Comparison of ENCODE assay signal across 9 mouse cellular contexts in genomic region chr2:165317621-165318263, GRCm38 (mm10). TPM values are rescaled to one million over a fixed set of nuclear protein-coding genes. Genes with fewer than 3 reads are reported as not detected.
DNase-seq lines count a peak whose midpoint lies in the region; ATAC-seq lines count a peak whose summit lies in the region.
"Had no signal": no experiment of that assay in that cellular context is flagged by ENCODE, and none has a peak within 500 bp of the region (broad histone marks: within the 10 kb centered on the region; RNA-seq: fewer than 3 reads in every experiment).

No protein-coding gene starts in this region.

- ATAC-seq in hindbrain, embryonic 15.5 days (ENCODE audit: low FRiP score, low read depth): no peak
- ATAC-seq in midbrain, embryonic 11.5 days (ENCODE audit: low FRiP score): no peak
- ATAC-seq in frontal cortex, adult (ENCODE audit: low TSS enrichment): no peak

- no peak for DNase-seq in heart, embryonic 10.5 days (ENCODE audit: low spot score)
- DNase-seq in heart, postnatal 25 days (ENCODE audit: low spot score): no peak
- DNase-seq in brain, adult 2 months (ENCODE audit: low read depth, low spot score): peak; percentile 36
- peak; percentile 93 for DNase-seq in midbrain, embryonic 11.5 days (ENCODE audit: low spot score, missing footprints)
- DNase-seq in right cerebral cortex, postnatal 25 days: no peak
- DNase-seq in frontal cortex, postnatal 10 days (ENCODE audit: low spot score in 2 of 2): no peak

- H3K9me3 ChIP-seq in heart, embryonic 10.5 days: no peaks in the 10 kb centered on the region
- no peaks in the 10 kb centered on the region for H3K9me3 ChIP-seq in hindbrain, embryonic 15.5 days
- no peaks in the 10 kb centered on the region for H3K9me3 ChIP-seq in midbrain, embryonic 11.5 days (ENCODE audit: control insufficient read depth, low read length)

- intact Hi-C loops in heart, postnatal 25 days (cut with DNase I): no loop called here

- 51% methylated on average over 16 of the region's 16 CpGs for WGBS in heart, embryonic 10.5 days
- 40% methylated on average over 16 of the region's 16 CpGs for WGBS in hindbrain, embryonic 15.5 days
- 45% methylated on average over 16 of the region's 16 CpGs for WGBS in midbrain, embryonic 11.5 days

- peak overlapping the region; percentile 5; the same call in 1 of the 2 replicates for H3K4me3 ChIP-seq in heart, embryonic 10.5 days
- H3K4me3 ChIP-seq in hindbrain, embryonic 15.5 days: no peak overlapping the region
- H3K4me3 ChIP-seq in midbrain, embryonic 11.5 days (ENCODE audit: low read depth, low read length): no peak overlapping the region

- peaks cover 69% of the 10 kb centered on the region for H3K4me1 ChIP-seq in heart, embryonic 10.5 days
- H3K4me1 ChIP-seq in hindbrain, embryonic 15.5 days (replicated peaks): peaks cover 71% of the 10 kb centered on the region
- H3K4me1 ChIP-seq in midbrain, embryonic 11.5 days (ENCODE audit: control insufficient read depth, insufficient read depth, low read length): peaks cover 56% of the 10 kb centered on the region

- peak overlapping the region; percentile 31; the same call in 1 of the 2 replicates for H3K4me2 ChIP-seq in hindbrain, embryonic 15.5 days
- H3K4me2 ChIP-seq in midbrain, embryonic 11.5 days: peak overlapping the region; percentile 30

- H3K9ac ChIP-seq in hindbrain, embryonic 15.5 days: 0 out of 2 replicates have a peak overlapping the region, but pooled peaks have one; percentile 22
- 0 out of 2 replicates have a peak overlapping the region, but pooled peaks have one; percentile 22 for H3K9ac ChIP-seq in midbrain, embryonic 11.5 days (ENCODE audit: low read length)

- H3K27ac ChIP-seq in heart, embryonic 10.5 days: peak overlapping the region; percentile 50; the same call in 1 of the 2 replicates
- peak overlapping the region; percentile 83 for H3K27ac ChIP-seq in hindbrain, embryonic 15.5 days (replicated peaks)
- peak overlapping the region; percentile 92 for H3K27ac ChIP-seq in midbrain, embryonic 11.5 days (ENCODE audit: low read depth, low read length)

- H3K36me3 ChIP-seq in heart, embryonic 10.5 days: peaks cover 38% of the 10 kb centered on the region
- H3K36me3 ChIP-seq in hindbrain, embryonic 15.5 days: peaks cover 20% of the 10 kb centered on the region
- H3K36me3 ChIP-seq in midbrain, embryonic 11.5 days (ENCODE audit: control insufficient read depth, insufficient read depth, low read length): peaks cover 9% of the 10 kb centered on the region

- H3K27me3 ChIP-seq in heart, embryonic 10.5 days (ENCODE audit: insufficient read depth, poor library complexity, severe bottlenecking): no peaks in the 10 kb centered on the region
- no peaks in the 10 kb centered on the region for H3K27me3 ChIP-seq in hindbrain, embryonic 15.5 days
- H3K27me3 ChIP-seq in midbrain, embryonic 11.5 days (ENCODE audit: control insufficient read depth, insufficient read depth, low read length): peaks cover 8% of the 10 kb centered on the region
- H3K27me3 ChIP-seq: CH12.LX had no signal

RNA-seq across cellular contexts. Expression of gene Elmo2, which starts 8.5 kb away (rescaled TPM):
- 56.5 and 61.3 TPM in 2 replicates for polyA plus RNA-seq in heart, embryonic 10.5 days (2016; fragmentation: Nextera tagmentation; extraction: Ambion mirVana)
- 10 to 100 TPM; 18.8 to 20.5 TPM for total RNA-seq in heart, postnatal 25 days (2021)
- 94.3 and 101 TPM in 2 replicates for polyA plus RNA-seq in hindbrain, embryonic 15.5 days (2015; fragmentation: Nextera tagmentation; extraction: Ambion mirVana)
- 79.9 and 83.1 TPM in 2 replicates for polyA plus RNA-seq in midbrain, embryonic 11.5 days (2014; fragmentation: Nextera tagmentation; extraction: Ambion mirVana)

RNA-seq across cellular contexts. Expression of gene Slc35c2, which starts 30.1 kb away (rescaled TPM):
- polyA plus RNA-seq in heart, embryonic 10.5 days (2016; fragmentation: Nextera tagmentation; extraction: Ambion mirVana): 57.3 and 61.9 TPM in 2 replicates
- total RNA-seq in heart, postnatal 25 days (2021): 10 to 100 TPM; 18.3 to 21.4 TPM
- 69.2 and 72.5 TPM in 2 replicates for polyA plus RNA-seq in hindbrain, embryonic 15.5 days (2015; fragmentation: Nextera tagmentation; extraction: Ambion mirVana)
- 49.5 and 49.7 TPM in 2 replicates for polyA plus RNA-seq in midbrain, embryonic 11.5 days (2014; fragmentation: Nextera tagmentation; extraction: Ambion mirVana)

RNA-seq across cellular contexts. Expression of gene Zfp663, which starts 50.8 kb away (rescaled TPM):
- polyA plus RNA-seq in heart, embryonic 10.5 days (2016; fragmentation: Nextera tagmentation; extraction: Ambion mirVana): 0.23 and 0.60 TPM in 2 replicates
- total RNA-seq in heart, postnatal 25 days (2021): not detected
- polyA plus RNA-seq in hindbrain, embryonic 15.5 days (2015; fragmentation: Nextera tagmentation; extraction: Ambion mirVana): 5.8 and 8.3 TPM in 2 replicates
- 9.0 and 10.1 TPM in 2 replicates for polyA plus RNA-seq in midbrain, embryonic 11.5 days (2014; fragmentation: Nextera tagmentation; extraction: Ambion mirVana)
- total RNA-seq: CH12.LX had no signal

Comparison
In these comparisons a context has a peak if more than half of its experiments do, and no peak if none do; other contexts are left out.
1. DNase-seq: peak in brain, adult 2 months (single experiment) and midbrain, embryonic 11.5 days (single experiment); none in heart, embryonic 10.5 days (single experiment), heart, postnatal 25 days (single experiment), right cerebral cortex, postnatal 25 days (single experiment) and frontal cortex, postnatal 10 days (0 of 2).
2. Peak in every context shown above with its lines, with median percentiles within 50 percentile points of each other: H3K27ac ChIP-seq.